Mouse (Mus musculus) forebrain, embryonic 15.5 days (tissue): ENCODE measurements around the gene Rps18. TPM values are rescaled to one million over a fixed set of nuclear protein-coding genes. Genes with fewer than 3 reads are reported as not detected.
A peak's percentile ranks its signal among the peaks of the same experiment; 100 is the strongest.

ENCODE experiments used
- ATAC-seq: fragments of 200-750 bp; cut with Nextera tagmentation; replicated peaks from 2 replicates; pipeline ENCODE4 v1.8.0; 2017; ENCODE audit warnings: mild to moderate bottlenecking, moderate TSS enrichment, moderate library complexity
- H3K27ac ChIP-seq: fragments of 300-500 bp; sonication (generic); replicated peaks from 2 replicates; pipeline ENCODE4 v1.5.1; 2015; ENCODE audit warnings: mild to moderate bottlenecking, inconsistent platforms
- H3K27me3 ChIP-seq: fragments of 300-500 bp; sonication (generic); 2 replicates; pipeline ENCODE4 v1.6.1; 2015; ENCODE audit warnings: inconsistent platforms
- H3K36me3 ChIP-seq: fragments of 300-500 bp; sonication (generic); 2 replicates; pipeline ENCODE4 v1.6.1; 2015; ENCODE audit warnings: mild to moderate bottlenecking, inconsistent platforms
- H3K4me1 ChIP-seq: fragments of 300-500 bp; sonication (generic); 2 replicates; pipeline ENCODE4 v1.6.1; 2015; ENCODE audit warnings: inconsistent platforms
- H3K4me2 ChIP-seq: fragments of 300-500 bp; sonication (generic); replicated peaks from 2 replicates; pipeline ENCODE4 v1.6.1; 2015; ENCODE audit warnings: mild to moderate bottlenecking, inconsistent platforms
- H3K4me3 ChIP-seq: fragments of 300-500 bp; sonication (generic); 2 replicates; pipeline ENCODE4 v1.5.1; 2015; ENCODE audit warnings: mild to moderate bottlenecking, inconsistent platforms
- H3K9ac ChIP-seq: fragments of 300-500 bp; sonication (generic); replicated peaks from 2 replicates; pipeline ENCODE4 v1.6.1; 2015; ENCODE audit warnings: mild to moderate bottlenecking, inconsistent platforms
- H3K9me3 ChIP-seq: fragments of 300-500 bp; sonication (generic); 2 replicates; pipeline ENCODE4 v1.6.1; 2016; ENCODE audit warnings: inconsistent platforms
- WGBS: fragments of 180-500 bp; shearing (Covaris S2); methylation state at CpG from one replicate; pipeline ENCODE4 v1.1.7; 2015; ENCODE audit warnings: mixed read lengths; 5-methylcytosine and 5-hydroxymethylcytosine counted together
- polyA plus RNA-seq: library from polyadenylated mRNA; unstranded; fragments of >200 nt; fragmentation: Nextera tagmentation; extraction: Ambion mirVana; gene quantifications from 2 replicates; pipeline ENCODE4 v1.2.1, GENCODE M21; 2015

The Rps18 gene
- polyA plus RNA-seq, 1 experiment from 2014 or later: 864 TPM

DNA sequence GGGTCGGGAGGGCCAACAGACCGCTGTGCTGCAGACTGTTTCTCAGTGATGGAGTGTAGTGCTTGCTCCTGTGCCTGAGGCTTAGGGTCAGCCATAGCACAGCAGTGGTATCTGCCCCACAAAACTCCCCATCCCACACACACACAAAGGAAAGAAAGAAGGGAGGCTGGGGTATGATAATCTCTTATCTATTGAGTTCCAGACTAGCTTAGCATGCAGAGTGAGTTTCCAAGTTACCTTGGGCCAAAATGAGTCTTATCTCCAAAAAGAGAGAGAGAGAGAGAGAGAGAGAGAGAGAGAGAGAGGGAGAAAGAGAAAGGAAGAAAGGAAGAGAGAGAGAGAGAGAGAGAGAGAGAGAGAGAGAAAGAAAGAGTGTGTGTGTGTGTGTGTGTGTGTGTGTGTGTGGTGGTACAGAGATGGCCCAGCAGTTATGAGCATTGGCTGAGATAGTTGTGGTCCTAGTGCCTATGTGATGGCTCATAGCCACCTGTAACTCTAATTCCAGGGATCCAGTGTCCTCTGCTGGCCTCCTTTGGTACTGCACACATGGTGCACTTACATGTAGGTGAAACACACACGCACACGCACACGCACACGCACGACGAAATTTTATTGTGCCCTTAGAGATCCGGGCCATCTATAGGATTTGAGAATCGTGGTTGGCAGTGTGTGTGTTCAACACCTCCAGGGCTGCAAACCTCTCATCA is 31.1 kb downstream of the Rps18 start:
- Histone ChIP-seq H3K27me3 (no peaks in the 10 kb centered on the region), H3K36me3 (no peaks in the 10 kb centered on the region), H3K4me3 (no peak overlapping the region), H3K4me2 (no peak overlapping the region), H3K4me1 (peaks cover 21% of the 10 kb centered on the region), H3K27ac (no peak overlapping the region), H3K9ac (no peak overlapping the region), H3K9me3 (no peaks in the 10 kb centered on the region)
- ATAC-seq: no peak
- WGBS: 88% methylated on average over 10 of the region's 10 CpGs

DNA sequence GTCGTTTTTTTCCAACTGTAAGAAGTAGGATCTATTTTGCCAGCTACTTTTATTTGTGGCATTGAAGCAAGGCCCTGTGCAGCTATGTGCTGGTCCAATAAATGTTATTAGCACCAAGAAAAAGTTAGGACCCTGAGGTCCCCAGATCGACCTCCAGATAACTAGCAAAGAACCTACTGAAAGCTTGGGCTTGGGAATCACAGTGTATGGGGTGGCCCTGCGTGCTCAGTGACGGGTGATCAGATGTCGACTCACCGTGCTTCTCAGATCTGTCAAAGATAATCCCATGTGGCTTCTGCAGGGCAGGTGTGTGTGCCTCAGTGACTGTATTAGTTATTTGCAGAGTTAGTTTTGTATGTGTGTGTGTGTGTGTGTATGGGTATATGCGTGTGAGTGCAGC is 34.4 kb downstream of the Rps18 start:
- 0 out of 2 replicates have a peak overlapping the region, but pooled peaks have one; percentile 89 for H3K4me2 ChIP-seq
- no peak overlapping the region for H3K27ac ChIP-seq
- H3K4me1 ChIP-seq: peaks cover 32% of the 10 kb centered on the region
- no peaks in the 10 kb centered on the region for H3K27me3 ChIP-seq
- 93% methylated on average over 7 of the region's 7 CpGs for WGBS
- no peaks in the 10 kb centered on the region for H3K9me3 ChIP-seq
- no peak for ATAC-seq
- H3K36me3 ChIP-seq: no peaks in the 10 kb centered on the region
- H3K9ac ChIP-seq: no peak overlapping the region
- no peak overlapping the region for H3K4me3 ChIP-seq

DNA sequence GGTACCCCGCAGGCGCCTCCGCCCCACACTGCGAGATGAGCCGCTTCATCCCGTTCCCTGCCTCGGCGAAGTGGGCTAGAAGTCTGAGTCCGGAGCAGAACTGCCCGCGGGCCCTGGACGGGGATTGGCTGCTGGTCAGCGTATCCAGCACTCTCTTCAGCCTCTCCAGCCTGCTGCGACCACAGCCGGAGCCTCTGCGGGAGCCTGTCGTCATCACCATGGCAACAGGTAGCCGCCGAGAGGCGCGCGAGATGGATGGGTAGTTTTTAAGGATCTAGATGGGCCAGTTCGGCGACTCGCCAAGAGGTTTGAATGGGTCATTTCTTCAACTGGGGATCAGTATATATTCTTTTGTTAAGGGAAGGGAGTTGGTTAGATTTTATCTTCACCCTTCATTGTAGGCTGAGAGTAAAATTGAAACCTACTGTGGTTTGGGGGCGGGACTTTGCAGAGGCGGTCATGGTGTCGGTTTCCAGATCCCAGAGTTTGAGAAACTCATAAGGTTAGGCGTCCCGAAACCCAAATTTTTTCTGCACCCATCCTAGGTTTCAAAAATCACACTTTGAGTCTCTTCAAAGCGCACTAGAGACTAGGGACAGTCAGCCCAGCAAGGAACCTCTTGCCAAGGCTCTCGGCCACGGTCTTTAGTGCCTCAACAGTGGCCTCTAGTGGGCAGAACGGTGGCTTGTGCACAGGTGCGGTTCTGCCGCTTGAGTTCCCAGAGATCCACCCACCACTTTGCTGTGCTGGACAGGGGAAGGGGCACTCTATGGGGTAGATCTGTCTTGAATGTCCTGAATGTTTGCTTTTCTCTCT is 35.3 kb downstream of the Rps18 start:
- H3K4me1 ChIP-seq: peaks cover 35% of the 10 kb centered on the region
- no peaks in the 10 kb centered on the region for H3K27me3 ChIP-seq
- H3K27ac ChIP-seq: no peak overlapping the region; the same call in 1 of the 2 replicates
- WGBS: under 1% methylated on average over 36 of the region's 36 CpGs
- ATAC-seq: no peak
- H3K4me3 ChIP-seq: peak overlapping the region; percentile 46
- H3K9ac ChIP-seq: peak overlapping the region; percentile 53
- no peaks in the 10 kb centered on the region for H3K9me3 ChIP-seq
- peak overlapping the region; percentile 89 for H3K4me2 ChIP-seq
- H3K36me3 ChIP-seq: no peaks in the 10 kb centered on the region

DNA sequence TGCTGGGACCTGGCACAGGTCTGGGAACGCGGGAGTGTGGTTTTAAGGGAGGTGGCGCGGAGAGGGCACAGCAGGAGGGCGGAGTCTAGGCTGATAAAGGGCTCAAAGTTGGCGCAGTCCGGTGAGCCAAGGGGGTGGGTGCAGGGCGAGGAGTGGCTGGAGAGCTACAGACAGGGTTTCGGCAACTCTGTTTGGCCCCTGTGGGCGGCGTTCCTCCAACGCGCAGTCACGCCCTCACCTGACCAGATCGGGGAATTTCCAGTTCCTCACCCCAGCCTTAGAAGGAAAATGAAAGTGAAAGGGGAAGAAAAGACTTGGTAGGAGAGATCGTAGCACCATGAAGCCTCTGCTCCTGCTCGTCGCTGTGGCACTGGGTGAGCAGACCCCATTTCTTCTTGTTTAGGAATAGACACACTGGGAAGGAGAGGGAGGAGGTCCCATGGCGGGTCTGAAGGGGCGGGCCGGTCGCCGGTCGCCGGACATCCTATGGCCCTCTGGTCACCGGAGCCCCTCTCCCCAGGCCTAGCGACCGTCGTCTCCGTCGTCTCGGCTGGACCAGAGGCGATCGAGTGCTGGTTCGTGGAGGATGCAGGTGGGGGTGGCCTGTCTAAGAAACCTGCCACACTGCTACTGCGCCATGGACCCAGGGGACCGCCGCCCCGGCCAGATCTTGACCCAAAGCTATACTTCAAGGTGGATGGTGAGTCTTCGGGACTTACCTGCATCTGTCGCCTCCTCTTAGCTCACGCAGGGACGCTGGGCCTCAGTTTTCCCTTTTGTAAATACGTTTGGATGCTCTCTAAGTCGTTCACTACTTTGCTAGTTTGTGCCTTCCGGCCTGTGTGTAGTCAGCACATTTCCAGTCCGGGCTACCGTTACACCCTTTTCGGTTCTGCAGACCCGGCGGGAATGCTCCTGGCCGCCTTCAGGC is 36.2 kb downstream of the Rps18 start:
- peak overlapping the region; percentile 28 for H3K27ac ChIP-seq
- WGBS: under 1% methylated on average over 52 of the region's 52 CpGs
- no peaks in the 10 kb centered on the region for H3K27me3 ChIP-seq
- H3K9ac ChIP-seq: peak overlapping the region; percentile 53
- H3K9me3 ChIP-seq: no peaks in the 10 kb centered on the region
- H3K4me2 ChIP-seq: peak overlapping the region; percentile 89
- H3K4me1 ChIP-seq: peaks cover 44% of the 10 kb centered on the region
- 0 out of 2 replicates have a peak, but pooled peaks cover 6% of the 10 kb centered on the region for H3K36me3 ChIP-seq
- ATAC-seq: no peak
- H3K4me3 ChIP-seq: peak overlapping the region; percentile 46

DNA sequence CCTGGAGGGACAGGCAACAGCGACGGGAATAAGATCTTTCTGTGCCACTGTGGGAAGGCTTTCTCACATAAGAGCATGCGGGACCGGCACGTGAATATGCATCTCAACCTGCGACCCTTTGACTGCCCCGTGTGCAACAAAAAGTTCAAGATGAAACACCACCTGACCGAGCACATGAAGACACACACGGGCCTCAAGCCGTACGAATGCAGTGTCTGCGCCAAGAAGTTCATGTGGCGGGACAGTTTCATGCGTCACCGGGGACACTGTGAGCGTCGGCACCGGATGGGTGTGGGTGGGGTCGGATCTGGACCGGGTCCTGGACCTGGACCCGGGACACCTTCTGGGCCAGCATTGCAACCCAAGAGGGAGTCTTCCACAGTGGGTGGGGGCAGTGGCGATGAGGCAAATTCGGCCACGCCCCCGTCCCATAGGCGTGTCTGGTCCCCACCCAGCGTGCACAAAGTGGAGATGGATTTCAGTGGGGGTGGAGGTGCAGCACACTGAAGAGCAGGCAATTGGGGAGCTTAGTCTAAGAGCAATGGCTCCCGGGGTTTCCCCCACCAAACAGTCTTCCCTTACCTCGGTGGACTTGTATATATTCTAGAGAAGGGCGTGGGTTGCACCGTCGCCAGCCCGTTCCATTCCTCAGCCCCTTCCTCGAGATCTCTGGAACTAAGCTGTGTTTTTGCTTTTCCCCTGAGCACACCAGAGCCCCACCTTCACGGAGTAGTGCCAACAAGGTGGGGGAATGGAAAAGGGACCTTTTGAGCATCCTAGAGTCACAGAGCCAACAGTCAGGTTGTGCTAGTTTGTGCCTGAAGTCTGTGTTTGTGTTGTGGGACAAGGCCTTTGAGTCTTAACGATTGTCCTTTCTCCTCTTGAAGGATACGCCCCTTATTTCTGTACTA is 37.3 kb downstream of the Rps18 start:
- Histone ChIP-seq H3K4me2 (peak overlapping the region; percentile 89; the same call in 1 of the 2 replicates), H3K36me3 (peaks cover 16% of the 10 kb centered on the region), H3K9me3 (no peaks in the 10 kb centered on the region), H3K27ac (no peak overlapping the region), H3K4me3 (peak overlapping the region; percentile 46), H3K9ac (peak overlapping the region; percentile 53; the same call in 1 of the 2 replicates), H3K4me1 (peaks cover 44% of the 10 kb centered on the region), H3K27me3 (no peaks in the 10 kb centered on the region)
- ATAC-seq: no peak
- WGBS: 60% methylated on average over 37 of the region's 37 CpGs

DNA sequence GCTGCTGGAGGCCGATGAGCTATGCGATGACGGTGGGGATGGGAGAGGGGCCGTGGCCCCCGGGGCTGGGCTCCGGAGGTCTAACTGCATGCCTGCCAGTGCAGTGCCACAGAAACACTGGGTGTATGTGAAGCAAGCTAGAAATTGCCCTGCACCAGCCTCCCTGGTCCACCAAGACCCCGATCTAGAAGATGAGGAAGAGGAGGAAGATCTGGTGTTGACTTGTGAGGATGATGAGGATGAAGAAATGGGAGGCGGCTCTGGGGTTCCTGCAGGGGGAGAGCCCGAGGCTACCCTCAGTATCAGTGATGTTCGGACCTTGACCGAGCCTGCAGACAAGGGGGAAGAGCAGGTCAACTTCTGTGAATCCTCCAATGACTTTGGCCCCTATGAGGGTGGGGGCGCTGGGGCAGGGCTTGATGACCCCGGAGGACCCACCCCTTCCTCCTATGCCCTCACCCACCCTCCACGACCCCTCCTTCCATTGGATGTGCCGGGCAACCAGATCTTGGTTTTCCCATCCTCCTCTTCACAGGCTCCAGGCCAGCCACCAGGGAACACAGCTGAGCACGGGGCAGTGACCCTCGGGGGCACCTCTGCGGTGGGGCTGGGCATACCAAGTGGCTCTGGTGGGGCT is 38.0 kb downstream of the Rps18 start:
- Histone ChIP-seq H3K9ac (no peak overlapping the region), H3K4me1 (peaks cover 44% of the 10 kb centered on the region), H3K27ac (no peak overlapping the region), H3K27me3 (no peaks in the 10 kb centered on the region), H3K9me3 (no peaks in the 10 kb centered on the region), H3K4me3 (0 out of 2 replicates have a peak overlapping the region, but pooled peaks have one; percentile 1), H3K4me2 (no peak overlapping the region), H3K36me3 (peaks cover 22% of the 10 kb centered on the region)
- ATAC-seq: no peak
- 86% methylated on average over 18 of the region's 18 CpGs for WGBS

DNA sequence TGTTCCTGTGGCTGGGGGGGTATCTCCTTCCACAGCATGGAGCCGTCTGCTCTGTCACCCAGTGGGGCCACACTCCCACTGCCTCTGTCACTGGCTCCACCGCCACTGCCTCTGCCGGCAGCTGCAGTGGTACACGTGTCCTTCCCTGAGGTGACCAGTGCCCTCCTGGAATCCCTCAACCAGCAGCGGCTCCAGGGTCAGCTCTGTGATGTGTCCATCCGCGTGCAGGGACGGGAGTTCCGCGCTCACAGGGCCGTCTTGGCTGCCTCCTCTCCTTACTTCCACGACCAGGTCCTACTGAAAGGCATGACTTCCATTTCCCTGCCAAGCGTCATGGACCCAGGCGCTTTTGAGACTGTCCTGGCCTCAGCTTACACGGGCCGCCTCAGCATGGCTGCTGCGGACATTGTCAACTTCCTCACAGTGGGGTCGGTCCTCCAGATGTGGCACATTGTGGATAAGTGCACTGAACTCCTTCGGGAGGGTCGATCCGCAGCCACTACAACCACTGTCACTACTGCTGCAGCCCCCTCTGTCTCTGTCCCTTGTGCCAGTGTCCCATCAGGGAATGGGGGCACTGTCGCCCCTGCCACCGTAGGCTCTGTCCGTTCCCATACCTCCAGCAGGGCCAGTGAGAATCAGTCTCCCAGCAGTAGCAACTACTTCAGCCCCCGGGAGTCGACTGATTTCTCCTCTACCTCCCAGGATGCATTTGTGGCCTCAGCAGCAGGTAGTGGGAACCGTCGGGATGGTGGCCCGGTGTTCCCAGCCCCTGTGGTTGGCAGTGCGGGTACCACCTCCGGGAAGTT is 38.8 kb downstream of the Rps18 start:
- Histone ChIP-seq H3K27ac (no peak overlapping the region), H3K4me2 (peak overlapping the region; percentile 73), H3K36me3 (peaks cover 28% of the 10 kb centered on the region), H3K4me3 (peak overlapping the region; percentile 59), H3K4me1 (peaks cover 47% of the 10 kb centered on the region), H3K27me3 (no peaks in the 10 kb centered on the region), H3K9me3 (no peaks in the 10 kb centered on the region), H3K9ac (peak overlapping the region; percentile 51)
- ATAC-seq: no peak
- WGBS: 74% methylated on average over 31 of the region's 31 CpGs

DNA sequence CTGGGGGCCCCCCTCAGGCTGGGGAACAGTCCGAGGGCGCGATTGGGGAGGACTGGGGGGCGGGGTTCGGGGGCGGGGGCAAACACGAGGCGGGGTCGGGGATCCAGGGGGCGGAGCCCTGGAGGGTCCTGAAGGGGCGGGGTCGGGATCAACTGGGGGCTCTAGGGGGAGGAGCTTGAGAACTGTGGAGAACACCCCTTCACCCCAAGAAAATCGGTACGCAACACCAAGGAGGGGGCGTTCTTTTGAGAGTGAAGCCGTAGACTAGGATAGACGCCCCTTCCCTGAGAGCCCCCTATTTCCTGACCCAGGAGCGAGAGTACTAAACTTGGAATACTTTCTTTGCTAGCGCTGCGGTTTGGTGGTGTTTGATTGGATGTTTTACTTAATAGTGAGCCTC is 39.5 kb downstream of the Rps18 start:
- no peaks in the 10 kb centered on the region for H3K9me3 ChIP-seq
- H3K27me3 ChIP-seq: no peaks in the 10 kb centered on the region
- peaks cover 50% of the 10 kb centered on the region for H3K4me1 ChIP-seq
- peak overlapping the region; percentile 59 for H3K4me3 ChIP-seq
- H3K36me3 ChIP-seq: peaks cover 36% of the 10 kb centered on the region
- ATAC-seq: peak; percentile 36
- under 1% methylated on average over 19 of the region's 20 CpGs for WGBS
- peak overlapping the region; percentile 51 for H3K9ac ChIP-seq
- H3K4me2 ChIP-seq: peak overlapping the region; percentile 73
- H3K27ac ChIP-seq: peak overlapping the region; percentile 86

DNA sequence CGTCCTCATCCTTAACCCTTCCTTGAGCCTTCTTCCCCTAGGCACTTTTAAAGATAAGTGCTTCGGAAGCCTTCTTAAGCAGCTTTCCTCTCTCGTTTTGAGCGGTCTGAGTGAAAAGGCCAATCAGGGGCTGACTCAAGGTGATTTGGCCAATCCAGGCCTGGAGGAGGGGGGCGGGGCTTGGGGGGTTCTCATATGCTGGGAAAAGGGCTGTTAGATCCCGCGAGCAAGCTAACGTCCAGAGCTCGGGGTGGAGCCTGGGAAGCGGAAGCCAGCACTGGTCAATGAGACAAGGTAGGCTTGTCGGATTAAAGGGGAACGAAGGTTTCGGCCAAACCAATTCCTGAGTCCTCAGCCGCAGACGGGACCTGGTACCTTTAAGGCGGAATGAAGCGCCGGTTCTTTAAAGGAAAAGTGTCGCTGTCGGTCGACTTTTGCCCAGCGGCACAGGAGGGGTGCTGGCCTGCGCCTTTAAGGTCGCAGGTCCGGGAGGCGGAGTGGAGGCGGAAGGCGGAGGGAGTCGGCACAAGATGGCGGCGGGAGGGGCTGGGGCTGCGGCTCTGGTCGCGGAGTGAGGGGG is 40.0 kb downstream of the Rps18 start, which contains the start of the genes Tapbp and Zbtb22:
TSS of gene Tapbp (plus strand) at position 229 of the 580 bp plus-strand sequence.
TSS of gene Zbtb22 (plus strand) at position 234 of the 580 bp plus-strand sequence.
- Histone ChIP-seq H3K4me1 (peaks cover 55% of the 10 kb centered on the region), H3K36me3 (peaks cover 39% of the 10 kb centered on the region), H3K27me3 (no peaks in the 10 kb centered on the region), H3K4me3 (peak within 1 kb of the TSS; percentile 59), H3K4me2 (peak within 1 kb of the TSS; percentile 73), H3K9ac (peak within 1 kb of the TSS; percentile 51), H3K27ac (peak within 1 kb of the TSS; percentile 86), H3K9me3 (no peaks in the 10 kb centered on the region)
- under 1% methylated on average over 34 of the region's 34 CpGs for WGBS
- ATAC-seq: peak; percentile 92
